Mouse (Mus musculus) induced T-regulatory cell, adult 2 months (primary cell): ENCODE measurements at regions not wholly inside any gene's neighbourhood (a gene's known extent, or its start where the extent isn't known, plus 50 kb on each side); places are given as distances from the start of the nearest gene placed in this dataset.
"Not testable (repeated sequence)": the region's sequence is repeated elsewhere in the genome, so short reads cannot be mapped to it uniquely, and the experiment has no call there.

ENCODE experiments used
- DNase-seq: peaks from one replicate; pipeline ENCODE4 v3.0.0-alpha.2; 2012; ENCODE audit warnings: low read depth

DNA sequence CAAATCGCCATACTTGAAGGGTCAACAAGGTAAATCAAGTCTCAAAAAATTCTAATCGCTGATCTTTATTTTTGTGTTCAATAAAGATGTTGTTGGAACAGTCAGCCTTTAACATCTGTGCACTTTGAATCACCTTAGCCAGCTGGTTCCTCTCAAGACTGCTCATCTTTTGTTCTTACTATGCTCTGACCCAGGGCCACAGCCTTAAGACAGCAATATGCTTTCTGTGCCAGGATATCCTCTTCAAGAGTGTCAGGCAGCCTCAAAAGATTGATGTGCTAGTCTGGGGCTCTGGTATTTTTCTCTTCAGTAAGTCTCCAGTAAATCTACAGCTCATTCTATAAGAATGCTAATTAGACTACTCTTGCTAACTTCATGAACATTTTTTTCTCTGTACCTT, 199.9 kb downstream of the Dph6 start:
- no peak for DNase-seq

DNA sequence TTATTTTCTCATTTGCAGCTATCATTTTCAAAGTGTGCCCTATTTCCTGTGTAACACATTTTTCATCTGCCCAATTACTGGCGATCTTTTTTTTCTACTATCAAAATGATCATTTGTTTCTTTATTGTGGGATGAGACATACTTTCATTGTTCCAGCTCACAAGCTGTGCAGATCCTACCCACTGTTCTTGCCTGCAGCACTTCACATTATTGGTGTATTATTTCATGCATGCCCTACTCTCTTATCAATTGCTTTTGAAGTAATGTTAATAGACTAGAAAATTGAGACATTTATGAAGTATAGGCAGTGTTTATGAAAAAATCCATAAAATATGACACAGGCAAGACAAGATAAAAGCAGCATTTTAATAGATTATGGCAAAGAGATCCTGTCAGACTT, 204.6 kb downstream of the Dph6 start:
- DNase-seq: no peak

DNA sequence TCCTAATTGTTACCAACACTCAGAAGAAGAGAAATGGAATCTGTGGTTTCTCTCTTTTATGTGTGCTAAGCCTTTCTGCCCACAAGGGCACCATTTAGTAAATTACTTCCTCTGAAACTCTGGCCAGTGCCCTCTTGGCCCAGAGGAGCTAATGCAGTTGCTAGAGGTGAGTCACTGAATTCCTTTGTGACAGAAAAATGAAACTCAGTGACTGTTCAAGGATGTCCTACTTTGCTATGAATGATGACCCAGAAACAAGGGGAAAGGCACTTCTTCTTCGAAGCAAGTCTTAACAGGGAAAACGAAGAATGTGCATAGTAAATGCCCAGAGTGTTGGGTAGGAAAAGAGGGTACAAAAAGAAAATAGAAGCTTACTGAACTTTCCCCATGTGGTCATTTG, 211.0 kb downstream of the Dph6 start:
- DNase-seq: no peak

DNA sequence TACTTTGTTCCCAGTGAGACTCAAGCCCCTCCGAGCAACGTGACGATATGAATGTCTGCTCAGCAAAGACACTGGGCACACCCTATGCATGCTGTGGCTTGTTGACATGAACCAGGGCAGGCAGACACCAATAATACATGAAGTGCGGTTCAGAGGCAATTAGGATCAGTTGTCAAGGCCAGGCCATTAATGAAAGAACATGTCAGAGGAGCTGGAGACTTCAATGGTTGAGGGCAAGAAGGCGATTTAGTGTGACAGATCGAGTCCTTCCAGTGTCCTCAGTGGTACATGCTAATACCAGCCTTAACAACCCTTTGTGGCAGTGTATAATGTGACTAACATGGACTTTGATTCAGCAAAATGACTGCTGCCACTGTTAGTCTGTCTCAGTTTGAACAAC, 213.8 kb downstream of the Dph6 start:
- no peak for DNase-seq

DNA sequence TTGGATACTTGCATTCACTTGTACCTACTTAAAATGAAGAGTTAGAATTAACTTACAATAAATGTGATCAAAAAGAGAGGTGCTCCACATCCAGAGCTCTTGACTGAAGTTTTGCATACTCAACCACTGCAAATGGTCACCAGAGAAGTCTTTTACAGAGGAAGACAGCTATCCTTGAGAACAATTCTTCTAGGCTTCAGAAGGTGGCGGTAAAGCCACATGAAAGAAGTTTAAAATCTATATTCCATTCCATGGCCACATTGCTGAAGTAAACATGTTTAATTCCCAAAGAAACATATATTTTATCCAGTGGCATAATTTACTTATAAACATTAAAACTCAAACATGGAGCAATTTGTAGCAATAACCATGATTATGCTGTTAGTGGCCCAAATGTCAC, 215.1 kb downstream of the Dph6 start:
- no peak for DNase-seq

DNA sequence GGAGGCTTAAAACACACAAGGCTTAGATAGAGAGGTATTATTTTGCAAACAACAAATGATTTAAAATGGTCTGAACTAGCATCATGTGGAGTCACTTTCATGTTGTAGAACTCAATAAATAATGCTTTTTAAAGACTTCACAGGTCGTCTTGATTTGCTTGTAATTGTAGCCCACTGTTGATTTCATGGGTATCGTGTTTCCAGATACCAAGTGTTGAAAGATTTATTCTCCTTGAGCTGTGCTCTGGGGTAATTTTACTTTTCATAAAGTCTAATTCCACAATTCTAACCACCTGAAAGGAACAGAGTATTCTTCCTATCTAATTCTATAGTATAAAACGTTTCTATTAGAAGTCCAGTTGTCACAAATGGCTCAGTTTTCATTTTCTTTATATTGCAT, 216.7 kb downstream of the Dph6 start:
- DNase-seq: no peak

DNA sequence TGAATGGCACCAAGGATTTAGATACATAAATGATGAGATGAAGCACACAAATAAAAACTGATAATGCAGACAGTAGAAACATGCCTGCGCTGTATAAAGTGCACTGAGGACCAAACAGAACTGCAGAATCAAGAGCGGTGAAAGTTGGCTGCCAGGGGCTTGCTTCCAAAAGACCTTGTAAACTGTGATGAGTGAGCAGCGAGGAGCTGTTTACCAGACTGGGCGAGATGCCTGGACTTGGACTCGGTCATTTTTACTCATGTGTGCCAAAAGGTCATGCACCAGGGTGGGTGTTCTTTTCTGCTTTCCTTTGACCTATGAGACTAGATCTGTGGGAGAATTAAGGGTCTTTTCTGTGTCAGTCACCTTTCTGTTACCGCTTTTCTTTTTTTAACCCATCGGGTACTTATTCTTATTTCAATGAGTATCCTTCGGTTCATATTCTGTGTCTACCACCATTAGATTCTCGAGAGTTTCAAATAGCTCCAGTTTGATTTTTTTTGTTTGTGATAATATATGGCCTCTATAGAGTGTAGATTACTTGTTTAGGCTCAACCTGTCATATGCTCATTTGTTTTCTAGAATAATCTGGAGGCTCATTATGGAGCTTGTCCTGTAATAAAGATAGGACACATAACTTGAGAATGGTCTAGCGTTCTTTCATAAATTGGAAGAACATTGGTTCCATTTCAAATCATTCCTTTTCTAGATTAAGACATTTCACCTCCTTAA, 226.3 kb upstream of the Zfp770 start:
- no peak for DNase-seq

DNA sequence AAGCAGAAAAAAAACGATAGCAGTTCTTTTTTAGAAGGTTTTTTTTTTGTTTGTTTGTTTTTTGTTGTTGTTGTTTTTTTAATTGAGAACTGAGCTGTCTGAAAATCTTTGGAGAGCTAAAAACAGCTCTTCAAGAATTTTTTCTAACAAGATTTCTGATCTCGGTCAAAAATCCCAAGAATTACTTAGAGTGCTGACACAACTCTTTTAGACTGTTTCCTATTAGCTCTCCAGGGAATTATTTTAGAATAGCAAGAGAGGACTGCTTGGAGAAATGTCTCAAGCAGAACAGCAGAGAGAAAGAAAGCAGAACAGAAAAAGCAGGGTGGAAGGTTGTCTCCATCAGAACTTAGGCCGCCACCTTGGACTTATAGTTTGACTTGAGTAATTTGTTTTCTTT, 218.1 kb upstream of the Zfp770 start:
- DNase-seq: no peak

DNA sequence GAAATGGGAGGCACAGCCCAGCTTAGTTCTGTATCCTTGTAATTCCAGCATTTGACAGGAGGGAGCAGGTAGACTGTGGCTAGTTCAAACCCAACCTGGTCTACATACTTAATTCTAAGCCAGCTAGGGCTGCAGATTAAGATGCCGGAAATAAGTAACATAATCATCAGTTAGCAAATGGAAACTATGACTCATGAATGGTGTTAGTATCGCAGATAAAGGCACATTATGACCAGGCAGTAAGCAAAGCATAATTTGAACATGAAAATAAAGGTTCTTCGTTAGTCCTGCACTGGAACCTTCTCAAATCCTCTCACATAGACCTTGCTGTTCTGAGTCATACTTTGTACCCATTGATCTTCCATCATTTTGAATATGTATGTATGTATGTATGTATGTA, 211.7 kb upstream of the Zfp770 start:
- DNase-seq: peak; percentile 0

DNA sequence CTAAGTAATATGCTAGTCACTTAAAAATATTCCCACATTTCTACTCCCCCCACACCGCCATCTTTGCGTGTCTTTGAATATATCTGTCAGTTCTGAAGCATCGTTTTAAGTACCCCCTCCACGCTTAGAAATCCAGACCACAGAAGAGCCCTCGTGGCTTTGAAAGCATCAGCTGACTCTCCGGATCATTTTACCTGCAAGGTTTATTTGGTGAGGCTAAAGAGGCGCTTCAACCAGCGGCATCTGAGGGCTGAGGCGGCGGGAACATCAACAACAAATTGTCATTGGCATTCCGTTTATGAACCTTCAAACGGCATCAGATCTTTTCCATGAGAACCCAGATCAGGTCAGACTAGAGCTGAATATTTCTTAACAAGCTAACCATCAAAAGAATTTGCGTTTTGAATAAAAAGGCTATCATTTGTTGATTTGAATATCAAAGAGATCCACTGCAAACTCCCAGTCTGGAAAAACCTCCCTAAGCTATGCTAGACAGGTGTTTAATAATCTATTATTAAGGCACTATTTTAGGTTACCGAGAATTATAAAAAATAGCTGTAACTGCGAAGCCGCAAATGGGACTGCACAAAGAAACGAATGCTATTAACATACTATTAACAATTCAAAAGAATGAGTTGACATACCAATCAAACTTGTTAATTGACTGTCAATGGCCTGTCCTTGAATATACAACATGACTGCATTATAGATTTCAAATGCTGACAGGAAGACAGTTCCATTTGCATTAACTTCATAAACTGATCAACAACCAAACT, 210.9 kb upstream of the Zfp770 start:
- DNase-seq: no peak

DNA sequence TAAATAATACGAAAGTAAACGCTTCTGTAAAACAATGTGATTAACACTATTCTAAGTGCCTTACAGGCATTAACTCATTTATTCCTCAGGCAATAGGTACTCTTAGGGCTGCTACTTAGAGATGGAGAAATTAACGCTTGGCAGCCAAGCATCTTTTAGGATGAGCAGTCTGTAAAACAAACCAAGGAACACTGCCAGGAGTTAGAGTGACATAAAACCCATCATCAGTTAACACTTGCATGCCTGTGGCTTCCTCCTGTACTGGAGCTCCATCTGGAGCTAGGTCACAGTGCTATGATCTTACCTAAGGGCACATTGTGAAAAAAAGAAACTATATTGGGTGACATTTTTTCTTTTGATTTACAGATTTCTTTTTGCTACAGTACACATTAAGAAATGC, 209.4 kb upstream of the Zfp770 start:
- no peak for DNase-seq

DNA sequence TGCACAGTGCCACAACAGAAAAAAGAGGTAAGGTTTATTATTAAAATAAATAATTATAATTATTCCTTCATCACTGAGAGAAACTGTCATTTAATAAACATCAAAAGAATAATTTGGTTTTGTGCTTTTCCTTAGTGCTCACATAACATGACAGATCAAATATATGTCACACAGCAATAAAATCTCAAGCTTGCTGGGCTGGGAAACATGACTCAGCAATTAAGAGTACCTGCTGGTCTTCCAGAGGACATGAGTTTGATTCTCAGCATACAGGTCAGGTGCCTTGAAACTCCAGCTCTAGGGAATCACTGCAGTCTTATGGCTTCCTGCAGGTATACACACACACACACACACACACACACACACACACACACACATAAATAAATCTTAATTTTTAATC, 208.3 kb upstream of the Zfp770 start:
- DNase-seq: no peak

DNA sequence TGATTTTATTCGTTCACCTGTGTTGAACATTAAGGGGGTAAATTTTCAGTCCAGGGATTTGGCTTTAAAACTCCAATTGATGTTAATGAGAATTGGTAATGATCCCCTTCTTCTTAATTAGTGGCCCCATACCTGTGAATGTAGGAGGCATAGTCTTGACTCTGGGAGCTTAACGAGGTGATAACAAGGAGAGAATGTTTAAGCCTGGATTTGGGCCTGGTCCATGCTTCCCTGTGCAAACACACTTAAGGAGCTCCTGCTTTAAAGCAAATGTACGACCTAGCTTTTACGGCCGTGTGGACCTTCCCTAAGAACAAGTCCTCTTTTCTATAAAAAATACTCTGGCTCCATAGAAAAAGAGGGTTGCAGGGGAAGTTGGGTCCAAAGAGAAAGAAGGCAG, 206.1 kb upstream of the Zfp770 start:
- no peak for DNase-seq

DNA sequence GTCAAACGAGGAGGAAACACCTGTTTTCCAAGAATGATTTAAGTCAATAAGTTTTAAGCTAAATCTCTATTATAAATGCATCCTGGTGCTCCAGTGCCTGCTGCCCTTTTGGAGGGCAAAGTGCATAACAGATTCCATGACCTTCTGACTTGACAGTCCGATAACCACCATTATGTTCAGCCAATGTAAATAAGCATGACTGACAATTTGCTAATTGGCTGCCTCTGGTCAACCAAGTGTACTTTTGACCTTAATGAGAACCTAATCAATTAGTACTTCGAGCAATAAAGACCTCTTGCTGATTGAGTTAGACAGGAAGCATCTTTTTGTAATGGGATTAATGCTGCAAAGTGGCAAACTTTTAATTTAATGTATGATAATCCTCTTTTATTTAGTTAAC, 183.3 kb upstream of the Zfp770 start:
- no peak for DNase-seq

DNA sequence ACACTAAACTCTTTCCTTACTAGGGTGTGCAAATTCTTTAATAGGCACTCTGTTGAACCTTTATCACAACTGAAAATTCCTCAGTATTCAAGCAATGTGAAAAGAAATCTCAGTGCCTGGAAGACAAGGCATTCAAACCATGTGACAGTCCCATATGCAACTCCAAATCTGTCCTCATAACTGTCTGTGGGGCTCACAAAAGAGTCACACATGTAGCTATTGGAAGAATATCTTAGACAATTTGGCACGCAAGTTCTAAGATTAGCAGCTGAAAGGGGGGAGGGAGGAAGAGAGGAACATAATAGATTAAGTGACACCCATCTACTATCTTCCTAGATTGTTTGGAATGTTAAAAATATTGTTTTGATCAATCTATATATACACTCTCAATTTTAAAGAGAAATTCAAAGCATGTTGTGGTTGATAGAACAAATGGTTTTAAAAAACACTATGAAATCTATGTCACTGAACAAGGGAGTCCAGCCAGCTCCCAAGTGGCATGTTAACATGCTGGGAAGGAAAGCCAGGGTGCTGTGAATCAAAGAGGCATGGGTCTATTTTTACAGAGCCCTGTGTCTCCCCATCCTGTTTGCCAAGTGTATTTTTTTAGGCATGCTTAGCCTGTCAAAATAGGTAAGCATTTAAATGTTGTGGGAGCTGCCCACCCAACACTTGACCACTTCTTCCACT, 177.7 kb upstream of the Zfp770 start:
- no peak for DNase-seq

DNA sequence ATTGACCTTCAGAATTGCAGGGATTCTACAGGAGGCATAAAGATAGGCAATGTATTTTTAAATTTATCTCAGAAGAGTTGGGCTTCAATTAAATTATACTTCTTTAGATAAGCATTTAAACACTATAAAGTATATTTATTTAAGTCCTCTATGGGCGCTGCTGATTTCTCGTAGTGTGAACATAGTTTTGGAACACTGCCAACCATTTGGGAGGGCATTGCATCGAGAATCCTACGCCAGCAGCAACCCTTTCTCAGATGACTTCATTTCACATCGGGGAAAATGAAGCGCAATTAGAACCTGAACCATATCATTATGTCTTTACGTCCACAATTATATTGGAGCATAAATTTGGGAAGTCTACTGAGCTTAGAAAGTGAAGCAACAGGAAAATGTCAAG, 172.2 kb upstream of the Zfp770 start:
- DNase-seq: no peak

DNA sequence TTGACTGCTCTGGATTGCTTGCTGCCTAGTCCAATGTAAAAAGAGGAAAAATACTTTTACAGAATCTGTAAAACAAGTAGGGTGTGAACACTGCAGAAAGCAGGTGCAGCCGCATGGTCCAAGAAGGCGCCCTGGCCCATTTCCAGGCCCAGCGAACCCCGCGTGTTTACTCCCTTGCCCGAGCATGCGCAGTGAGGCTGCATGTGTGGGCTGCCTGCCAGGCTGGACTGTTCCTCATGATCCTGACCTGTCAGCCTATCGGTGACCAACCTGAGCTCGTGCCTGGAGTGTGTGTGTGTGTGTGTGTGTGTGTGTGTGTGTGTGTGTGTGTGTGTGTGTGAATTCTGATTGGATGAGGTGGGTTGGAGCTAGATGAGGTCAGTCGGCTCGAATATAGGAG, 152.6 kb upstream of the Zfp770 start:
- DNase-seq: not testable (repeated sequence)

DNA sequence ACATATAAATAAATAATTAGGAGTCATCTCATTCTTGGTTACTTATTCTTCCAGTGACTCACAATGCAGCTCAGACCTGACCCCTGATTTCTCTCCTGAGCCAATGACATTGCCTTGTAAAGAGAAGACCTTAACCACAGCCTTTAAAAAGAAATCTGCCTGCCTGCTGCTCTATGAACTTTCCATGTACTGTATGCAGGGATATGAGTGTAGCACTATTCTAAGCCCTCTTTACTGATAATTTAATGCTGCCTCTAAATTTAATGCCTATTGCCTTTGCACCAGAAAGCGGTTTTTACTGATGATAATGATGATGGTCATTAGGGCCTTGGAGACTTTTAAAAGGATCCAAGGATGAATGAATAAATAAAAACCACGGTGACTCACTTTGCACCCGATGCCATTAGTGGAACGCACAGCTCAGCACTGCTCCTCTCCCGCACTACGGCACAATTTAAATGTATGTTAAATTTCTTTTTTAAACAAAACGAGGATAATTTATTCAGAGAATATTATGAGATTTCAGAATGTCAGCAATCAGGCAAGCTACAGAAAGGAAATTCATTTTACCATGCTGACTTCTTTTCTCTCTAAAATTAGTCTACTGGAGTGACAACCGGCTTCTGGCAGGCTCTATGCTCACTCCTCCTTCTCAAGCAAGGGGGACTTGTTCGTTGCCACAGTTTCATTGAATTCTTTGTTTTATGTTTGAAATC, 139.5 kb upstream of the Zfp770 start:
- DNase-seq: no peak

DNA sequence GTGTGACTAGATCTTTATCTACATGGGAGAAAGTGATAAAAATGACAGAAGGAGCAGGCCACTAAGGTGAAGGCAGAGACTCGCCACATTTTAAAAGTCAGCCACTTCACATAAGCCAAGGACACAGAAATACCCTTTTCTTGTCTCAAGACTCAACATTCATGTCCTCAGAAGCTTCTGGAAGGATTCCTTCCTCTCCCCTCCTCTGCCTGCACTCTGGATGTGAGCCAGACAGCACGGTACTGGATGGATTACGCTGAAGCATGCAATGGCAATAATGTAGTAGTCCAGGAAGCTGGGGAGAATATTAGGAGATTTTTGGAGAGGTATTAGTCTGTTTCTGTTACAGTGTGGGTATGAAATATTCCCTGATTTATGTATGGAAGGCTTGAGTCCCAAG, 100.5 kb upstream of the Zfp770 start:
- no peak for DNase-seq

DNA sequence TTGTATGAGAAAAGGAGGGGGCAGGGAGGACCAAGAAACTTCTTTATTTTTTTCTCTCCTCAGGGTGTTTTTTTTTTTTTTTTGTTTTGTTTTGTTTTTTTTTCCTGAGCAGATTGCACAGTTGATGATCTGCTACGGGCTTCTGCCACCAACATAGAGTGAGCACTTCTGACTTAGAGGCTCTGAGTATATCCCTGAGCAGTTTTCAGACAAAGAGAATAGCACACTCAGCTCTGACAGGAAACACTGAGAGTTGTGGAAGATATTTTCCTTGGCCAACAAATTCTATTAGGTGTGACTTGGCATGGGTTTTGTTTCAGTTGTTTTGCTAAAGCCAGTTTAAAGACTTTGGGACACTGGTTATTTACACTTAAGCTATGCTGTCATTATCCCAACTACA, 93.8 kb upstream of the Zfp770 start:
- DNase-seq: no peak

DNA sequence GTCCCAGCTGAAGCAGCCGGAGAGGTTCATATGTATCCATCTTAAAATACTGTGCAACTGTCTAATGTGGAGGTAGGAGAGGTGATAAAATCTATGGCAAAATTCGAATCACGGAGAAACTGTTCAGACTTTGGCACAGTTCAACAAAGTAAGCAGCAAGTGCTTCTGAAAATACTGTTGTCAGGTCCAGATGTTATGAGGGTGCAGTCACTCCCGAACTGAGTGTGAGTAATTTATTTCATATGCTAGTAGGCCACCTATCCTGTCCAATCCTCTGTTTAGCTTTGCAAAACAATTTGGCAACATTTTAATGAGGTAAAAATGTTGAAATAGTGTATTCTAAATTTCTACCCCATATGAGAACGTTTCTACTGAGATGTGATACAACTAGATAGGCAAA, 90.1 kb upstream of the Zfp770 start:
- no peak for DNase-seq

DNA sequence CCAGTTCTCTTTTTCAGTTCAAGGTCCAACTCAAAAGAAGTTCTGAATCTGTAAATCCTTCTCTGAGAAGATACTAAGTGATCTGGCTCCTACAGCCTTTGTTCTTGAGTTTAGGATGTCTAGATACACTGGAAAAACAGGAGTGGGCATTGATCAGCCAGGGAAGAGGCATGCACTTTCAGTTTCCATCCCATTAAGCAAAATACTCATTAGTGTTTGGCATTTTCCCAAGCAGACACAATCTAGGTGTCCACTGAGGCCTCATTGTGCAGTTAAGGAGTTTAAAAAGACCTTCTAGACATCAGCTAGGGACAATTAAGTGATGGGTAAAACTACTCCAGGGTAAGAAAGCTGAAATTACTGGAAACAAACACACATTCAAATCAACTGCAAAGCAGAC, 74.3 kb upstream of the Zfp770 start:
- no peak for DNase-seq
